Mouse (Mus musculus) left cerebral cortex, adult 11 months (tissue): ENCODE data around the gene Psmb7.
A peak's percentile ranks its signal among the peaks of the same experiment; 100 is the strongest.

Source experiments
- DNase-seq: peaks from one replicate; pipeline ENCODE4 v3.0.0; 2022; ENCODE audit warnings: low spot score

Gene Psmb7

GRCm38 (mm10) chr2:38637716-38638267, 6.1 kb downstream of the Psmb7 start:
- no peak for DNase-seq

GRCm38 (mm10) chr2:38630574-38630973, 13.3 kb downstream of the Psmb7 start:
- no peak for DNase-seq

- no peak for DNase-seq
Measured at GRCm38 (mm10) chr2:38629451-38629850, 14.4 kb downstream of the Psmb7 start.

- no peak for DNase-seq
Measured at GRCm38 (mm10) chr2:38628801-38629200, 15.1 kb downstream of the Psmb7 start.

GRCm38 (mm10) chr2:38623821-38624590, 19.9 kb downstream of the Psmb7 start:
- DNase-seq: no peak

- no peak for DNase-seq
Measured at GRCm38 (mm10) chr2:38623411-38623810, 20.5 kb downstream of the Psmb7 start.

GRCm38 (mm10) chr2:38621610-38622021, 22.3 kb downstream of the Psmb7 start:
- peak; percentile 53 for DNase-seq

- no peak for DNase-seq
Measured at GRCm38 (mm10) chr2:38621076-38621475, 22.8 kb downstream of the Psmb7 start.

GRCm38 (mm10) chr2:38619777-38620176, 24.1 kb downstream of the Psmb7 start:
- no peak for DNase-seq

- DNase-seq: no peak
Measured at GRCm38 (mm10) chr2:38616956-38617872, 26.7 kb downstream of the Psmb7 start.

GRCm38 (mm10) chr2:38616072-38616471, 27.8 kb downstream of the Psmb7 start:
- DNase-seq: no peak

- no peak for DNase-seq
Measured at GRCm38 (mm10) chr2:38614437-38614836, 29.4 kb downstream of the Psmb7 start.

- no peak for DNase-seq
Measured at GRCm38 (mm10) chr2:38613576-38613975, 30.3 kb downstream of the Psmb7 start.

GRCm38 (mm10) chr2:38612596-38612995, 31.3 kb downstream of the Psmb7 start:
- no peak for DNase-seq

- DNase-seq: no peak
Measured at GRCm38 (mm10) chr2:38610161-38610560, 33.7 kb downstream of the Psmb7 start.

- DNase-seq: no peak
Measured at GRCm38 (mm10) chr2:38609310-38609709, 34.6 kb downstream of the Psmb7 start.

GRCm38 (mm10) chr2:38608831-38609309, 35.0 kb downstream of the Psmb7 start:
- DNase-seq: no peak

- DNase-seq: no peak
Measured at GRCm38 (mm10) chr2:38607716-38608115, 36.2 kb downstream of the Psmb7 start.

GRCm38 (mm10) chr2:38600842-38601241, 43.0 kb downstream of the Psmb7 start:
- DNase-seq: no peak

- no peak for DNase-seq
Measured at GRCm38 (mm10) chr2:38598395-38598794, 45.5 kb downstream of the Psmb7 start.

- DNase-seq: no peak
Measured at GRCm38 (mm10) chr2:38597896-38598295, 46.0 kb downstream of the Psmb7 start.

GRCm38 (mm10) chr2:38594874-38595273, 49.0 kb downstream of the Psmb7 start:
- no peak for DNase-seq
